Mouse (Mus musculus) myocyte (in vitro differentiated cells): ENCODE measurements around the gene Pbxip1. TPM values are rescaled to one million over a fixed set of nuclear protein-coding genes. Genes with fewer than 3 reads are reported as not detected.

ENCODE experiments used
- H3K27me3 ChIP-seq: one replicate; pipeline ENCODE4 v1.6.1; 2011; ENCODE audit not compliant: control insufficient read depth, insufficient read depth, insufficient read length
- H3K36me3 ChIP-seq: one replicate; pipeline ENCODE4 v1.6.1; 2011; ENCODE audit not compliant: control insufficient read depth, insufficient read depth
- H3K4me2 ChIP-seq: one replicate; pipeline ENCODE4 v1.6.1; 2011; ENCODE audit warnings: low read depth, control low read depth
- H3K4me3 ChIP-seq: one replicate; pipeline ENCODE4 v1.5.1; 2011; ENCODE audit warnings: mild to moderate bottlenecking, control low read depth, moderate library complexity
- H3K79me2 ChIP-seq: one replicate; pipeline ENCODE4 v1.6.1; 2011; ENCODE audit not compliant: control insufficient read depth, insufficient read depth
- H3ac ChIP-seq: one replicate; pipeline ENCODE4 v1.6.1; 2011; ENCODE audit not compliant: control insufficient read depth, insufficient read length
- CEBPB ChIP-seq: IDR thresholded peaks from 2 replicates; pipeline ENCODE4 v1.6.1; 2011; ENCODE audit warnings: mild to moderate bottlenecking, moderate library complexity; ENCODE audit not compliant: poor library complexity, insufficient read depth, severe bottlenecking
- E2F4 ChIP-seq: IDR thresholded peaks from one replicate; pipeline ENCODE4 v1.6.1; 2011; ENCODE audit warnings: mild to moderate bottlenecking, control low read depth, moderate library complexity; ENCODE audit not compliant: insufficient read depth
- MAX ChIP-seq: IDR thresholded peaks from one replicate; pipeline ENCODE4 v1.6.1; 2011; ENCODE audit warnings: low read depth, mild to moderate bottlenecking, control low read depth
- MYOD1 ChIP-seq, 3 experiments: IDR thresholded peaks; one replicate each; pipeline ENCODE4 v1.6.1; 2011; ENCODE audit warnings: control low read depth in 2 of 3, low read depth in 2 of 3, mild to moderate bottlenecking in 2 of 3, moderate library complexity in 1 of 3; ENCODE audit not compliant: insufficient read length in 2 of 3, control insufficient read depth in 1 of 3
- MYOG ChIP-seq, 3 experiments: IDR thresholded peaks; one replicate each; pipeline ENCODE4 v1.6.1; 2011; ENCODE audit warnings: control low read depth in 2 of 3, low read depth in 2 of 3, mild to moderate bottlenecking in 2 of 3; ENCODE audit not compliant: insufficient read length in 2 of 3, control insufficient read depth in 1 of 3, insufficient read depth in 1 of 3
- POLR2A ChIP-seq: IDR thresholded peaks from one replicate; pipeline ENCODE4 v1.6.1; 2011; ENCODE audit warnings: low read depth, mild to moderate bottlenecking, control low read depth, moderate library complexity; ENCODE audit not compliant: insufficient read length
- POLR2AphosphoS2 ChIP-seq: IDR thresholded peaks from one replicate; pipeline ENCODE4 v1.6.1; 2011; ENCODE audit warnings: low read depth, control low read depth; ENCODE audit not compliant: insufficient read length
- REST ChIP-seq: IDR thresholded peaks from one replicate; pipeline ENCODE4 v1.6.1; 2011; ENCODE audit warnings: mild to moderate bottlenecking, control low read depth, moderate library complexity; ENCODE audit not compliant: insufficient read depth, insufficient read length
- SRF ChIP-seq: IDR thresholded peaks from one replicate; pipeline ENCODE4 v1.6.1; 2011; ENCODE audit warnings: low read depth; ENCODE audit not compliant: control insufficient read depth, insufficient read length
- TCF12 ChIP-seq: IDR thresholded peaks from one replicate; pipeline ENCODE4 v1.6.1; 2011; ENCODE audit warnings: mild to moderate bottlenecking, control low read depth; ENCODE audit not compliant: poor library complexity, insufficient read depth, severe bottlenecking
- TCF3 ChIP-seq: IDR thresholded peaks from one replicate; pipeline ENCODE4 v1.6.1; 2011; ENCODE audit warnings: low read depth, control low read depth; ENCODE audit not compliant: insufficient read length
- USF1 ChIP-seq: IDR thresholded peaks from one replicate; pipeline ENCODE4 v1.6.1; 2011; ENCODE audit warnings: low read depth, mild to moderate bottlenecking, control low read depth, moderate library complexity
- polyA plus RNA-seq: library from polyadenylated mRNA; unstranded; fragments of >200 nt; fragmentation: generic; extraction: Trizol; gene quantifications from one replicate; pipeline ENCODE4 v1.2.1, GENCODE M21; 2012; ENCODE audit warnings: missing spikeins

Pbxip1 gene
- polyA plus RNA-seq, 1 experiment, result 159 TPM

GRCm38 (mm10) chr3:89393605-89394004 is 42.9 kb upstream of the Pbxip1 start:
- Histone ChIP-seq H3K4me3 (peak overlapping the region; percentile 99), H3K27me3 (no peaks in the 10 kb centered on the region), H3ac (peak overlapping the region; percentile 66), H3K79me2 (peaks cover 35% of the 10 kb centered on the region), H3K4me2 (peak overlapping the region; percentile 90), H3K36me3 (no peaks in the 10 kb centered on the region)
- no peak for TF ChIP-seq MAX
- peak; percentile 48 for TF ChIP-seq POLR2A
- TF ChIP-seq SRF, result peak; percentile 78
- TF ChIP-seq MYOD1 (IDR thresholded peaks at IDR 0.05; ENCODE audit: control insufficient read depth in 1 of 3, insufficient read length in 2 of 3, low read depth in 2 of 3), result peak in 1 of 3 experiments; percentile 18
- peak in 1 of 3 experiments; percentile 23 for TF ChIP-seq MYOG (IDR thresholded peaks at IDR 0.05; ENCODE audit: control insufficient read depth in 1 of 3, insufficient read depth in 1 of 3, insufficient read length in 2 of 3, low read depth in 2 of 3)
- TF ChIP-seq REST, result no peak
- TF ChIP-seq POLR2AphosphoS2, result peak; percentile 55
- no peak for TF ChIP-seq CEBPB

- no peak for TF ChIP-seq TCF12
- no peak for TF ChIP-seq USF1
- peak; percentile 32 for TF ChIP-seq POLR2AphosphoS2
- peak; percentile 51 for TF ChIP-seq POLR2A
- TF ChIP-seq REST, result no peak
- no peak for TF ChIP-seq CEBPB
- TF ChIP-seq TCF3, result no peak
- no peak for TF ChIP-seq SRF
- TF ChIP-seq MYOD1 (IDR thresholded peaks at IDR 0.05; ENCODE audit: control insufficient read depth in 1 of 3, insufficient read length in 2 of 3, low read depth in 2 of 3), result peak in 1 of 3 experiments; percentile 25
- TF ChIP-seq MAX, result no peak
- no peak for TF ChIP-seq E2F4
- TF ChIP-seq MYOG (IDR thresholded peaks at IDR 0.05; ENCODE audit: control insufficient read depth in 1 of 3, insufficient read depth in 1 of 3, insufficient read length in 2 of 3, low read depth in 2 of 3), result peak in 1 of 3 experiments; percentile 37
- Histone ChIP-seq H3ac (peak within 1 kb of the TSS; percentile 66), H3K27me3 (no peaks in the 10 kb centered on the region), H3K4me3 (peak within 1 kb of the TSS; percentile 99), H3K4me2 (peak within 1 kb of the TSS; percentile 90), H3K36me3 (no peaks in the 10 kb centered on the region), H3K79me2 (peaks cover 29% of the 10 kb centered on the region)
Observed at GRCm38 (mm10) chr3:89394006-89394893, 42.3 kb upstream of the Pbxip1 start, which contains the start of gene Zbtb7b. Gene Zbtb7b, minus strand, starts transcription at chr3:89394776.

GRCm38 (mm10) chr3:89394894-89395256 is 41.6 kb upstream of the Pbxip1 start:
- TF ChIP-seq POLR2A (peak; percentile 51), TCF3 (no peak)
- no peak overlapping the region for H3ac ChIP-seq
- H3K27me3 ChIP-seq, result no peaks in the 10 kb centered on the region

GRCm38 (mm10) chr3:89395419-89395805 is 41.1 kb upstream of the Pbxip1 start:
- Histone ChIP-seq H3K4me2 (peak overlapping the region; percentile 90), H3K4me3 (peak overlapping the region; percentile 99), H3K36me3 (no peaks in the 10 kb centered on the region), H3ac (no peak overlapping the region), H3K27me3 (no peaks in the 10 kb centered on the region), H3K79me2 (peaks cover 17% of the 10 kb centered on the region)
- TF ChIP-seq E2F4, result no peak
- no peak for TF ChIP-seq TCF12
- TF ChIP-seq CEBPB, result no peak
- no peak for TF ChIP-seq REST
- TF ChIP-seq POLR2A, result no peak
- no peak for TF ChIP-seq MYOG (IDR thresholded peaks at IDR 0.05; ENCODE audit: control insufficient read depth in 1 of 3, insufficient read depth in 1 of 3, insufficient read length in 2 of 3, low read depth in 2 of 3)
- TF ChIP-seq POLR2AphosphoS2, result no peak
- no peak for TF ChIP-seq USF1
- no peak for TF ChIP-seq TCF3
- TF ChIP-seq SRF, result no peak
- no peak for TF ChIP-seq MAX
- no peak for TF ChIP-seq MYOD1 (IDR thresholded peaks at IDR 0.05; ENCODE audit: control insufficient read depth in 1 of 3, insufficient read length in 2 of 3, low read depth in 2 of 3)

More at GRCm38 (mm10) chr3:89394894-89395256, 41.6 kb upstream of the Pbxip1 start:
- Histone ChIP-seq H3K4me3 (peak overlapping the region; percentile 99), H3K36me3 (no peaks in the 10 kb centered on the region), H3K79me2 (peaks cover 22% of the 10 kb centered on the region), H3K4me2 (peak overlapping the region; percentile 90)
